Mouse (Mus musculus) forelimb bud, embryonic 11.5 days (tissue): ENCODE measurements around the gene Polr3gl.
"Not testable (repeated sequence)": the region's sequence is repeated elsewhere in the genome, so short reads cannot be mapped to it uniquely, and the experiment has no call there.

Experiments
- DNase-seq: peaks from one replicate; pipeline ENCODE4 v3.0.0-alpha.2; 2012; ENCODE audit warnings: low read depth, low spot score

The Polr3gl gene

DNA sequence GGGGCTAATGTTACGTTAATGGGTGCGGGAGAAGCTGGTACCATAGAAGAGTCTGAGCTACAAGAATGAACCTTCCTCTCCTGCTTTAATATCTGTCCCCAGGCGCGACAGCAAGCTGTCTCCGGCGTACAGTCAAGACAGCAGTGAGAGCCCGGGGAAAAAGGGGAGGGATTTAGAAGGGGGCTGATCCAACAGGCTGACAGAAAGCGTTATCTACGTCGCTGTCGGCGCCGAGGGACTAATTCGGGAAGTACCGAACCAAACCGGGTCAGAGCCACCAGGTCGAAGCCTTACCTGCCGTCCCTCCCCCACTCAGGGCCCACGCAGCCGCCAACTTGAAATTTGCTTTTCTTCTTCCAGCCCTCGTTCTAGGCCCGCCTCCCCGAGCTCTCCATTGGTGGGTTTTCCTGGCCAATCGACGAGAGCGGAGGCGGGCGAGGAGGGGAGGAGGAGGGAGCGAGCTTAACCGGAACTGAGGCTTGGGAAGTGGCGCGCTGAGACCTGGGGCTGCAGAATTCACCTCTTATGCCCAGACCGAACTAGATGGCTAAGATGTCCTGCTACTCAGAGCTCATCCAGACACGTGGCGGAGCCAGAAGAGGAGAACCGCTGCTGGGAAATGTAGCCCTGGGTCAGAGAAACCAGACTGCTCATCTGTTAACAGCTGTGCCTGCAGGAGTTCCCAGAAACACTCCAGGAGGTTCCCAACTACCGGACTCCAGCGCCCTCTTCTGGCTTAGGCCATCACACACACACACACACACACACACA, at the start of gene Polr3gl:
Polr3gl (minus strand) TSS at position 392 of the 771 bp plus-strand sequence.
- DNase-seq: peak; percentile 88

DNA sequence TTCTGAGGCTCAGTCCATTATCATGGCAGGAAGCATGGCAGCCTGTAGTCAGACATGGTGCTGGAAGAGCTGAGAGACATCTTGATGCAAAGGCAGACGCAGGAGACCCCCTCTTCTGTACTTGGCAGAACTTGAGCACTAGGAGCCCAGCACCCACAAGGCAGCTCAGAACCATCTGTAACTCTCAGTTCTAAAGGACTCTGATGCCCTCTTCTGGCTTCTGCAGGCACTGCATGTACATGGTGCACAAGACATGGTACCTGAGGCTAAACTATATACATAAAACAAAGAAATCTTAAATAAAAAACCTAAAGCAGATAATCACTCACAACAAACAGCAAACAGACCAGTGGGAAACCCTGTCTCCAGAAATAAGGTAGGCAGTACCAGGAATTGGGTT, 45.2 kb upstream of the Polr3gl start:
- DNase-seq: peak; percentile 53

GRCm38 (mm10) chr3:96636448-96636847, 42.5 kb upstream of the Polr3gl start:
- DNase-seq: no peak

- no peak for DNase-seq
Observed at GRCm38 (mm10) chr3:96635906-96636305, 41.9 kb upstream of the Polr3gl start.

- peak; percentile 83 for DNase-seq
Observed at GRCm38 (mm10) chr3:96634928-96635879, 41.2 kb upstream of the Polr3gl start, which contains the start of the genes Pex11b and Gm42957. TSS of gene Pex11b (plus strand) at chr3:96635376. TSS of gene Gm42957 (plus strand) at chr3:96635474.

DNA sequence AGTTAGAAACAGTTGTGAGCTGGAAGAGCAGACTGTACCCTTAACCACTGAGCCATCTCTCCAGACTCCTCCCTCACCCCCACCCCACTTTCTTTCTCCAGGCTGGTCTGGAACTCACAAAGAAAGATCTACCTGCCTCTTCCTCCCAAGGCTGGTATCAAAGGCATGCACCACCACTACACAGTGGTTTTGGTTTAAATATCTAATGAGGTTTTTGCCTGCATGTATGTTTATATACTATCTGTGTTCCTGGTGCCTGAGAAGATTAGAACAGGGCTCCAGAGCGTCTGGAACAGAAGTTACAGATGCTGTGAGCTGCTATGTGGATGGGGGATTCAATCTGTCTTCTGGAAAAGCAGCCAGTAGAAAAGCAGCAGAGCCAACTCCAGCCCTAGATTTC, 40.0 kb upstream of the Polr3gl start:
- DNase-seq: no peak

GRCm38 (mm10) chr3:96632058-96632457, 38.1 kb upstream of the Polr3gl start:
- DNase-seq: no peak

DNA sequence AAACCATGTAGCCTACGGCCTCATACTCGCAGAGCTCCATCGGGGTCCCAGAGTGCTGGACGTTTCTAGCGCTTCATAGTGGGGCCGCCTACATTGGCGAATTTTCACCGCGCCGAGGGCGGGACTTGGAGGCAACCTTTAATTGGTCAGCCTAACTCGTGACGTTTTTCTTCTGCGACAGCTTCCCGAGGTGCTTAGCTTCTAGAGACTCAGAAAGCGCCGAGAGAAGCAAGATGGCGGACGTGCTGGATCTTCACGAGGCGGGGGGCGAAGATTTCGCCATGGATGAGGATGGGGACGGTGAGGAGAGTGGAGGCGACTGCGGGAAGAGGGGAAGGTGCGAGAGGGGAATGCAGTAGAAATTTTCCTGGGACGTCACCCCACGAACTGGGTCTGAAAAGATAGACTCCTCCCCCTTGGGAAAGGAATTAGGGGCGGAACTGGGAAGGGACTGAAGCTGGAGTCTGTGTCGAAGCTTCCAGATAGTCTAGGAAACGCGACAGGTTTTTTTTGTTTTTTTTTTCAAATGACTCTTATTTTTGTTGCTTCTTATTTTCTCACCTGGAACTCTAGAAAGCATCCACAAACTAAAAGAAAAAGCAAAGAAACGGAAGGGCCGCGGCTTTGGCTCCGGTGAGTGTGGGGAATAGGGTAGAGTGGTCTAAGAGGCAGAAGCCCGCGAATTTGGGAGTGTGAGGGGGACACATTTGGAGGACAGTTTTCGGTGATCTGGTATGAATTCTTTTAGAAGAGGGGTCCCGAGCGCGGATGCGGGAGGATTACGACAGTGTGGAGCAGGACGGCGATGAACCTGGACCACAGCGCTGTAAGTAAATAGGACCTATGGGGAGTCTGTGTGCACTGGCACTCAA, 36.0 kb upstream of the Polr3gl start, which contains the start of gene Rbm8a:
Rbm8a (plus strand) TSS at position 205 of the 872 bp plus-strand sequence.
- peak; percentile 99 for DNase-seq

DNA sequence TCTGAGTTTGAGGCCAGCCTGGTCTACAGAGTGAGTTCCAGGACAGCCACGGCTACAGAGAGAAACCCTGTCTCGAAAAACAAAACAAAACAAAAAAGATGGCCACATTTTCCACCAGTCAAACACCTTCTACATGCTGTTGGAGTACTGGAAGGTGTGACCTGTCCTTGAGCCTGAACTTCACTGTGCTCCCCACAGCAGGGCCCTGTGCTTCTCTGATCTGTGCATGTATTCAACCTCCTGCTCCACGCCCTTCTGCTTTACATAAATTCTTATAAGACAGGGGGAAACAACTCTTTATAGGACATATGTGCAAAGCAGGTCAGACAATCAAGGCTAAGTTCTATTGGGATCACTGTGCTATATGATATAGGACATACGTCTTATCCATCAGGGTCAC, 29.2 kb upstream of the Polr3gl start:
- DNase-seq: no peak

DNA sequence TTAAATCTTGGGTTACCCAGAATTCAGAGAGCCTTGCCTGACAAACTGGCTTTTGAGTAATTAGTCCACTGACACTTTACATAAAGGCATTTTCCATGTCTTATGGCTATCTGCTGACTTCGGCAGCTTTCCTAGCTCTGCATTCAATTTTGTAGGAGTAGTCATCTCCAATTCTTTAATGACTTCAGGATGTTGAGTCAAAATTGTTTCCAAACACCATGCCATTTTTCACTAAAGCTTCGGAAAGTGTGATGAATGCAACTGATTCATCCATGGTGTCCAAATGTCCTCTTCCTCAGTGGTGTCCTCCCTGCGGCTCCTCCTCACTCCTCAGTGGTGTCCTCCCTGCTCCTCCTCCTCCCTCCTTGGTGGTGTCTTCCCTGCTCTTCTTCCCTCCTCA, 24.0 kb upstream of the Polr3gl start:
- no peak for DNase-seq

DNA sequence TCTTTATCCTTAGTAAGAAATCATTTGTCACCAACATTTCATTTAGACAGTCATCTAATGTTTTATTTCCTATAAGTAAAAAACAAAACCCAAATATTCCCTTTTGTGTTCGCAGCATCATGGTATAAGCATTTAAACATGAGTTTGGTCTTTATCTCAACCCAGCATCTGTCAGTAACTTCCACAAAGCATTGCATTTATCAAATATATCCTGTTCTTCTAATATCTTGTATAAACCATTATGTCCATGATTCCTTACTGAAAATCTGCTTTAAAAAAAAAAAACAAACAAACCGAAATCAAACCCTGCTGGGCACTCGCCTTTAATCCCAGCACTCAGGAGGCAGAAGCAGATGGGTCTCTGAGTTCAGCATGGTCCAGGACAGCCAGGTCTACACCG, 12.6 kb upstream of the Polr3gl start:
- DNase-seq: no peak

GRCm38 (mm10) chr3:96606007-96606406, 12.0 kb upstream of the Polr3gl start:
- DNase-seq: not testable (repeated sequence)

- DNase-seq: no peak
Observed at GRCm38 (mm10) chr3:96603311-96603710, 9.3 kb upstream of the Polr3gl start.

DNA sequence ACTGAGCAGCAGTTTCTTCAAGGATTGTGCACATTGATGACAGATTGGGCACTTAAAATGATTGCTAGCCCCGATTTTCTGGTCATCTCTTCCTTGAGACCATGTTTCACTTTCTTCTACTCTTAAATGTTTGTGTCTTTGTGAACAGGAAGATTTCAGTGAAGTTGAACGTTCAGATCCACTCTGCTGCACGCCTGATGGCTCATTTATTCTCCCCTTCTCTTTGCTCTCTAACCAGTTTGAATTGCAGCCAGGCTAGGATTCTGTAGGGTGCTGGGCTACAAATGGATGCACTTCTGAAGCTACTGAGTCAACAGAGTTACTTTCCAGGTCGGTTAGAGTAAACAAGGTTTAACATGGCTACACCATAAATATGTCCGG, 8.7 kb upstream of the Polr3gl start:
- DNase-seq: no peak

GRCm38 (mm10) chr3:96601941-96602703, 8.1 kb upstream of the Polr3gl start:
- DNase-seq: no peak

DNA sequence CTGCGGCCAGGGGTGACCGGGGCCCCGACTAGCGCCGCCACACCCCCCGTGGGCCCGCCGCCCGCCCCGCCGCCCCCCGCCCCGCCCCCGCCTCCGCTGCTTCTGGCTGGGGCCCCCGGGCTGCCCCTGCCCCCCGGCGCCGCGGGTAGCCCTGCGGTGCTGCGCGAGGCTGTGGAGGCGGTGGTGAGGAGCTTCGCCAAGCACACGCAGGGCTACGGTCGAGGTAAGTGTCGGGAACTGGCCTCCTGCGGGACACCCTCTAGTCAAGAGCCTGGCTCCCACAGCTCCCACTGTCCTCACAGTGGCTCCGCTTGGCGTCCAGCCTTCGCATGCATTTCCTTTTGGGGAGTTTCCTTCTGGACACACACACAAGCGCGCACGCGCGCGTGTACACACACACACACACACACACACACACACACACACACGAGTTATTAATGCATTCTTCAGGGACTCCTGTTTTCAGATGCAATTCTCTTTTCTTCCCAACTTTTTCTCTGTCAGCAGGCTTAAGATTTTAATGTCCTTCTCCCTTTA, 7.3 kb upstream of the Polr3gl start:
- peak; percentile 46 for DNase-seq

- peak; percentile 94 for DNase-seq
Observed at GRCm38 (mm10) chr3:96600639-96601250, 6.8 kb upstream of the Polr3gl start, which contains the start of gene Lix1l. TSS of gene Lix1l (plus strand) at chr3:96601149.

- DNase-seq: no peak
Observed at GRCm38 (mm10) chr3:96599411-96599810, 5.4 kb upstream of the Polr3gl start.

GRCm38 (mm10) chr3:96599069-96599393, 5.0 kb upstream of the Polr3gl start:
- DNase-seq: no peak
